Mouse (Mus musculus): ENCODE data around the gene Rps6kb2.

The Rps6kb2 gene

DNA sequence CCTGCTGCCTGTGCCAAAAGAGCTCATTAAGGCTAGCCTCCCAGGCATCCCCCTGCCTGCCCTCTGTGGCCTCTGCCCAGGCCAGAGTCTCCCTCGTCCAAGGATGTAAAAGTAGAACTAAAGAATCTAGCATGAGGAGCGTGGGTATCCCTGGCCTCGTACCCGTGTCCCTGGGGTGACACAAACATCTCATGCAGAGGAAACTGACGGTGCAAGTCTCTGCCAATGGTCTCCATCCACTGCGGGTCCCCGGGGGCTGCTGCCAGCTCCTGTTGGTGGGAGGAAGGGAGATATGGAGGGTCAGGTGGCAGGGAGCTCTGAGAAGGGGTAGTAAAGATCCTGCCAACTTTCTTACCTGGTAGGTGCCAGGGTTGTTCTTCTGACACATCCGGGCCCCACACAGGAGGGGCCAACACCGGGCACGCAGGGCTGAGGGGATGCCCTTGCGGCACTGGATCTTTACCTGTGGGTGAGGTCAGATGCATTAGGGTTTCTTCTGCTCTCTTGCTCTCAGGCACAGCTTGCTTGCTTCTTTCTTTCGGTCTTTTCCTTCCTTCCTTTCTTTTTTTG is 26.0 kb upstream of the Rps6kb2 start:
- DNase-seq (ENCODE audit: low read depth, low spot score), result peak; percentile 61

DNA sequence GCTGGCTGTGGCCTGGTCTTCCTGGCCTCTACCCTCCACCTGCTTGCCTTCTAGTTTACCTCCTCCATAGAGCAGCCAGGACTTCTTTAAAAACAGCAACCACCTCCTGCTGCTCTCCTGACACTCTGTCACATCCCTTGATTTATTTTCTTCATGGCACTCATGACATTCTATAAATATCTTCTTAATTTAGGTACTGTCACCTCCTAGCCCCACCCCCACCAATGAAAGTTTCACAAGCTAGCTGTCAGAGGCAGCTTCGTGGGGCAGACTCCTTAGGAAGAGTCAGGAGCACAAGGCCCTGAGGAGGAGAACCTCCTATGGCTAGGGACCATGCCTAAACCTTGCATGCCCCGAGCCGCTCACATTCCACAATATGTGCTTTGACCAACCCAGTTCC is 24.1 kb upstream of the Rps6kb2 start:
- no peak for DNase-seq (ENCODE audit: low read depth, low spot score)

DNA sequence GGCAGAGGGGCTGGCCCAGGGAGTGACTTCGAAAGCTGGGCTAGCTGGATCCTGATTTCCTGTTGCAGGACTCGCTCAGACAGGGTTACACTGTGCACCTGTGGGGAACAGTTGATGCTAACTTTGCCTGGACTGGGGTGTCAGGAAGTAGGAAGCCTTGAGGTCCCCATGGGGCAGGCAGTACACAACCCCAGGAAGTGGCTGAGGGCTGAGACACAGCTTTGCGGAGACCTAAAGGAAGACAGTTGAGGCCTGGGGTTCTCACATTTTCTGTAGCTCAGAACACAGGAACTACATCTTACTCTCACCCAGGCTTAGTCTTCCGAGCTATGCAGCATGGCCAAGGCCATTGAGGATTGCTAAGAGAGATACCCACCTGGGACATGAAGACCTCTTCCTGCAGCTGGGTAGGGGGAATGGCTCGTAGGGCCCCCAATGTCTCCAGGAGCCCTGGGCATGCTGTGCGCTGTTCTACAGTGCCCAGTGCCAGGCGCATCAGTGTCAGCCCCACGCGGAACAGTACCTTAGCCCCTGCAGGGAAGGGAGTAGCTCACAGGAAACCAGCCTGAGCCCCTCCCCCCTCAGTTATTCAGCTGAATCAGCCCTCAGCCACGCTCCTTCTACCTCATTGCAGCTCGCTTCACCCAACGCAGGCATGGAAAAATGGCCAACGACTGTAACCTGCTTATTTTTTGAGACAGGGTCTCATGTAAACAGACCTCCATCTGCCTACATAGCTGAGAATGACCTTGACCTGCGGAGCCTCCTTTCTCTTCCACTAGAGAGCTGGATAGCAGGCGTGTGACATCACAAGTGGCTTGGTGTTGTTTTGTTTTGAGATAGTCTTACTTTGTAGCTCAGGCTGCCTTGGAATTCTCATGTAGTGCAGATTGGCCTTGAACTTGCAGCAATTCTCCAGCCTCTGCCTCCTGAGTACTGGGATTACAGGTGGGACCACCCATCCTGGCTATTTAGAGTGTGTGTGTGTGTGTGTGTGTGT is 22.1 kb upstream of the Rps6kb2 start:
- peak; percentile 88 for DNase-seq (ENCODE audit: low read depth, low spot score)

DNA sequence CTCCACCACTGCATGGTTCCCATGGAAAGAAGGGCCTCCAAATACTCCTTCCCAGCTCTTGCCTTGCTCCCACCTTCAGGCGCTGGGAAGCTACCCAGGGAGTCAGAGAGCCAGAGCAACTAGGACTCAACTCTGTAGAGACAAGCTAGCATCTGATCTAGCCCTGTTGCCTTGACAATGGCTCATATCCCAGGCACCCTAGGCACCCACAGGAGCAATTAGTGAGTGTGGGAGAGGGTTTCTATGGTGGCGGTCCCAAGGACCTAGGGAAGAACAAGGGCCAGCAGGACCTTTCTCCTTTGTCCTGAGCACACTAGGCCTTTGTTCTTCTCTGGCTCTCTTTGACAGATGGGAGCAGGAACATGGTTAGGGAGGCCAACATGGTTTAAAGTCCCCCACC is 20.5 kb upstream of the Rps6kb2 start:
- no peak for DNase-seq (ENCODE audit: low read depth, low spot score)

DNA sequence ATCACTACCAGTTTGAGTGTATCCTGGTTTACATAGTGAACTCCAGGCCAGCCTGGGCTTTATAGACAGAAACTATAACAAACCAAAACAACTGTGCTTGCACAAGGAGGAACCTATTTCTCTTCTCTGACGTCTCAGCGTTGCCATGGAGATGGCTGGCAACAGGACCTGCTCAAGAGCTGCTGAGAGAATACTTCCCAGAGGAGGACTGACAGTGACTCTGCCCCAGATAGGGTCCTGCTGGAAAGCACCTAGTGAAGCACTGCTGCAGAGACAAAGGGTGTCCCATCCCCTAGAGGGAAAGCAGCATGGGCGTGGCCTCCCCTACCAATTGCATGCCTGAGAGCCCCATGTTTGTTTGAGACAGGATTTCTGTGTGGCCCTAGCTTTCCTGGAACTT is 18.7 kb upstream of the Rps6kb2 start:
- peak; percentile 84 for DNase-seq (ENCODE audit: low read depth, low spot score)

DNA sequence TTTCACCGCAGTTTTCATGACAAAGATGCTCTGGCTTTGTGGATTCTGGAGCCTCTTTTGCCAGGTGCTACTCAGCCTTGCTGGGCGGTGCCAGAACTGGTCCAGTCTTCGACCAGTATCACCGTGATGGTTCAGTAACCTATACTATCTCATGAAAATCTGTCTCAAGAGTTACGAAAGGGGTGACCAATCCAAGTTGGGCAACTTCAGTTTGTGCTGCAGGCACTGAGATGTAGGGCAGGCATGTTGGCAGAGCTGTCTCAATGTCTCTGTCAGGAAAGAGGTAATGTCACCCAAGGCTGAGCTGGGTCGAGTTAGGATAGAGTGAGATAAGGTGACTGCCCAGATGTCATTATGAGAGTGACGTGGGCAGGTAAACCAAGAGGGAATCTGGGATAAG is 17.3 kb upstream of the Rps6kb2 start:
- DNase-seq (ENCODE audit: low read depth, low spot score), result no peak

DNA sequence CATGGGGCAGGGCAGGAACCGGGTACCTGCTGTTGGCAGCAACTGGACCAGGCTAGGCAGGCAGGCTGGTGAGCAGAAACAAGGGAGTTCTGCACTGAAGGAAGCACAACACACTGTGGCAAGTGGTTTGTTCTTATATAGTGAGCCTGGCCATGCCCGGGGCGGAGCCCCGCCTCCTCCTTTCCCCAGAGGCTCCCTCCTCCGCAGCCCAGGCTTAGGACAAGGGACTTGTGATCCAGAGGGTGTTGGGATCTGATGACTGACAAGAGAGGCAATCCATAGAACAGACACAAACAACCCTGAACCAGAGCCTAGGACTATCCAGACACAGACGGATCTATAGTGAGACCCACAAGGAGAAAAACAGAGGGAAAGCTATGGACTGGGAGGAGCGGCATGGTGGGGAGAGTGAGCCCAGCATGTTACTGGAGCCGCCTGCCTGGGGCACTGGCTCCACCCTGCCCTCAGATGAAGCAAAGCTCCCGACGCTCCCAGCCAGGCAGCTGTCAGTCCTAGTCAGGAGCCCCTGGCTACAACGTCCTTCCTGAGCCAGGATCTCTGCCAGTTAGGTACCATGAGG is 12.3 kb upstream of the Rps6kb2 start, which contains the start of gene Carns1:
Gene Carns1 (minus strand): TSS at position 112 of the 580 bp plus-strand sequence.
- no peak for DNase-seq (ENCODE audit: low read depth, low spot score)

DNA sequence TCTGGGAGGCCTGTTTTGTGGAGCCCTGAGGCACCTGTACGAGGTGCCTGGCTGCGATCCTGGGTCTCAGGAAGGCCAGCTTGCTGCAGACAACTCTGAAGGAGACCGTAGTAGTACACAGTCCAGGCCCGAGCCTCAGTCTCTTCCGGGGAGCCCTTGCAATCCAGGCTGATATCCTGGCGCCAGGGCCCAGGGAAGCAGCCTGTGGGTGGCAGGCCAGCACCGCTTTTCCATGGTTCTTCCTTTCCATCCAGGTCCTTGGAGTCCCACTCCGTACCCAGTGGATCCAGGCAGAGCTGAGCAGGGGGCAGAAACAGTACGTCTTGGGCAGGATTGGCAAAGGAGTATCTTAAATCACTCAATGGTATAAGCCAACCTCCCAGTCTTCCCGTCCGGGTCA is 9.8 kb upstream of the Rps6kb2 start:
- no peak for DNase-seq (ENCODE audit: low read depth, low spot score)

DNA sequence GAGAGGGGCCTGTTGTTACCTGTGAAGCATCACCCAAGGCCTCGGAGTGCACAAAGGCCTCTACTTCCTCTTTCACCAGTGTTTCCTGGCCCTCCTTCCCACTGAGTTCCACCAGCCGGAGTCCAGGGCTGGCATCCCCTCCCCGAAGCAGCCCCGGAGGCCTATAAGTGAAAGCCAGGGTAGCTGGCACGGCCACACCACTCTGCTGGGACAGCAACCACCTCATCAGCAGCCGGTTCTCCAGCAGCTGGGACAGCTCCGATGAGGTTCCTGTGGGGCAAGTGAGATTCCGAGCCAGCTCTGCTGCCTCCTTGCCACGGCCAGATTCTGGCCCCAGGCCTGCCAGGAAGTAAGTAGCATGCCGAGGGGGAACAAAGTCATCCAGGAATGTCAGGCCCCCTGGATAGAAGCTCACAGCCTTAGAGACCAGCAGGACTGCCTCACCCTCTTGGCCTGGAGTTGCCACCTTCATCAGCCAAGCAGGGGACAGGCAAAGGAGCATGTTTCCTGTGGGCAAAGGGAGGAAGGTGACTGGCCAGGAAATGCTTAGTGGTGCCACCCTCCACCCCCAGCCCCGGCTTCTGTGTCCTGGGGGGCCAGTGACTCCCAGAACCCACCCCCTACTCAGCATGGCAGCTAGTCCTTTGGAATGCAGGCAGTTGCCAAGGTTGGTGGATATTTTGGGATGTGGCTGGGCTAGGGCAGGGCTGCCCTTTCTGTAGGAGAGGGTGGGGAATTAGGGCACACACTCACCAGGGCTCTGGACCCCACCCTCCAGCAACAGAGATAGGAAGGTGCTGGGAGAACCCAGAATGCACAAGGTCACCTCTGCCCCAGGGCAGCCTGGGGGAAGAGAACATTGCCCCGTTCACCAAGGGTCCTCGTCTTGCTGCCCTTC is 8.5 kb upstream of the Rps6kb2 start:
- no peak for DNase-seq (ENCODE audit: low read depth, low spot score)

DNA sequence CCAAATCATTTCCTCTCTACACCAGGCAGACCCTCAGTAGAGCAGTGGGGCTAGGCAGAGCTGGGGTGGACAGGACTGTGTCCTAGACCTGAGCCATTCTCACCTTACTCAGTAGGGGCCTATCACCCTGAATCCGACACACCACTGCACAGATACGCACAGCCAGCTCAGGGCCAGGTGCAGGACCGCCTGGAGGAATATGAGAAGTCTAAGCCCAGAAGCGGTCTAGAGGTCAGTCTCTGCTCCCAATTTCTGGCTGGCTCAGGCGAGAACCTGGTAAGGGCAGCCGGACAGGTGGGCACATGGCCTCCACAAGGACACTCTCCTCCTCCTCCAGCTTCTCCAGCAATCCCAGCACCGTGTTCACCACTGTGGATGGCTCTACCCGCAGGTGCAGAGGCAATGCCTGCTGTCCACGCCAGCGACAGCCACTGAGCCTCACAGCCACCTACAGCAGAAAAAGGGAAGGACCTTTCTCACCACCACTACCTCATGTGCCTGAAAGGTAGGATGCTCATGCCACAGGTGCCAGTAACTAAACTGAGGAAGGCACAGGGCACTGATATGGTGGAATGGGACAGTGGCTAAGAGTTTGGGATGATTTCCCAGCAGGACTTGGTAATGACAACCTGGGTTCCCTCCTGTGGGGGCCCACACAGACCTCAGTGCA is 7.7 kb upstream of the Rps6kb2 start:
- DNase-seq (ENCODE audit: low read depth, low spot score), result no peak

DNA sequence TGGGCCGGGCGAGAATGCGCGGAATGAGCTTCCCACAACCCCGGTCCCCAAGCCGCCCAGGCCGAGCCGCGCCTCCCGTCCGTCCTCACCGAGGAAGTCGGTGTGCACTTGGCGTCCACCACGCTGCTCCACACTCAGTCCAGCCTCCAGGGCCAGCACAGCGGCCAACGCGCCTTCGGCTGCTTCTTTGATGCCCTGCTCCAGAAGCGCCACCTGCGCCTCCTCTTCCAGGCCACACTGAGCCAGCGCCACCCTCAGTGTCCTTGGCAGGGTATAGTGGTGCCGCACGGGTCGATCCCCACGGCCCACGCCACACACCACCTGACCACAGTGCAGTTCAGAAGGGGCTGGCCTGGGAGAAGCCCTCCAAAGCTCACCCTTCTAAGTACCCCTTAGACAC is 6.7 kb upstream of the Rps6kb2 start:
- DNase-seq (ENCODE audit: low read depth, low spot score), result no peak

DNA sequence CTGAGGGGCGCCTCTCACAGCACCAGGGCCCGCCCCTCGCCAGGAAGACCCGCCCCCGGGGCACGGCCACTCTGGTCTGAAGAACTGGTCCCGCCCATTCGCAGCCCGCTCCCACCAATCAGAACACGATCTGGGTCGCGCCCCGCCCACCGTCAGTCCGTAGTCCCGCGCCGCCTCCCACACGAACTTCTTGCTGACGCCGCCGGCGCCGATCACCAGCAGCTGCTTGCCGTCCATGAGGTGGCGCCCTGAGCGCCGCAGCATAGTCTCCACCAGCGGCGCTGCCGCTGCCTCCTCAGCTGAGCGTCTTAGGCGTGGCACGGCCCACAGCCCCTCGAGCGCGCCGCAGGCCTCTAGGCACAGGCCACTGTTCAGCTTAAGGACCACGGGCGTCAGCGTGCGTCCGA is 6.2 kb upstream of the Rps6kb2 start:
- peak; percentile 99 for DNase-seq (ENCODE audit: low read depth, low spot score)

DNA sequence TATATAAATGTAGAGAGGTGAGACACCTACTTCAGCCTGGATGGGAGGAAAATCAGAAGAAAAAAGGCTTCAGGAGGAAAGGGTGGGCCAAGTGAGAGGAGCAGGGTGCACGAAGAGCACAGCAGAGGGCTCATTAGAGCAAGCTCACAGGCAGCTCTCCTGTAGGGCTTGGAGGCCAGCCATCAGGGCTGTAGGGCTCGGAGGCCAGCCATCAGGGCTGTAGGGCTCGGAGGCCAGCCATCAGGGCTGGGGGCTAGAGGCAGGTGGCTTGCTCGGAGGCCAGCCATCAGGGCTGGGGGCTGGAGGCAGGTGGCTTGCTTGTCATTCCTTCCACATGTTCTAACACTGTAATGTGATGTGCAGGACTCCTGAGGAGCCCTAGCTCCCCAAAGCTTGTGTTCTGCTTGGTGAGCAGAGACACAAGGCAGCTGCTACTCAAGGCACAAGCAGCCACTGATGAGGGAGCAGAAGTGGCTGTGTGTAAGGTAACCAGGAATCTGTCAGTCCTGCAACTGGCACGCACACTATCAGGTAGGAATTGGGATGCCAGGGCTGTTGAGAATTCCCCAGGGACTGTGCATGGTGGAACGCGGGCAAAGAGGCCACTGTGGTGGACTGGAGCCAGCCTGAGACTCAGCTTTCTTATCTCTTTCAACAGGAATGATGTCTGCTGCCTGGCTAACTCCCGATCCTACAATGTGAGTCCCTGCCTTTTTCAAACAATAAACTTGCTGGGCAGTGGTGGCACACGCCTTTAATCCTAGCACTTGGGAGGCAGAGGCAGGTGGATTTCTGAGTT is 3.7 kb upstream of the Rps6kb2 start:
- no peak for DNase-seq (ENCODE audit: low read depth, low spot score)

DNA sequence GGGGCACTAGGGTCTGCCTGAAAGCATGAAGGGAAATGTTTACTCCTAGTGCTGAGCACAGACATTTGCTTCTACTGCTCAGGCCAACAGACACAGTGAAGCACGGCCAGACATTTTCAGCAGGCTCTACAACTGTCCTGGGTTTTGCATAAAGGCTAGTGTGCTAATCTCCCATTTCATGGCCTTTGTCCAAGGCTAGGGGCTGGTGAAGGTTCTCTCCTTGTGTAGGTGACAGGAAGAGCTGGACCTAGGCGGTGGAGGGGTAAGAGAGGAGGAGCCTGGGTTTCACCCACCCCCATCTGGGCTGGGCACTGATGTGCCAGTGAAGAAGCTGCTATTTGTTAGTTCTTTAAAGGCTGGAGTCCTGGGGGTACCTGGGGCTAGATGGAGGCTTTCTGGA is 1.6 kb upstream of the Rps6kb2 start:
- DNase-seq (ENCODE audit: low read depth, low spot score), result no peak

DNA sequence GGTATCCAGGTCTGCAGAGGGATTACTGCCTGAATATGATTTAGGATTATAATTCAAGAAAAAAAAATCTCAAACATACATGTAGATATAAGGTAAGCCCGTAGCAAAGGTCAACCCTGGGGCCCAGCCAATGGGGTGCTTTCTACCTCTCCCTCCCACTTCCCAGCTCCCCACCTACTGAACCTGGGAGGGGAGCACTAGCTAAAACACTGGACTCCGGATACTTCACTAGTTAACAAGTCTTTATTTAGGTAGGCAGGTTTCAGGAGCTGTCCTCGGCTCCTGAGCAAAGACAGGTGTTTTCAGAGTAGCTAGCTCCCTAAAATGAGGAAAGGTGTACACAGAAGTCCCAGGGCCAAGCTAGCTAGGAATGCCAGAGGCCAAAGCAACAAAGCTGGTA is 946 bp upstream of the Rps6kb2 start:
- DNase-seq (ENCODE audit: low read depth, low spot score), result no peak

DNA sequence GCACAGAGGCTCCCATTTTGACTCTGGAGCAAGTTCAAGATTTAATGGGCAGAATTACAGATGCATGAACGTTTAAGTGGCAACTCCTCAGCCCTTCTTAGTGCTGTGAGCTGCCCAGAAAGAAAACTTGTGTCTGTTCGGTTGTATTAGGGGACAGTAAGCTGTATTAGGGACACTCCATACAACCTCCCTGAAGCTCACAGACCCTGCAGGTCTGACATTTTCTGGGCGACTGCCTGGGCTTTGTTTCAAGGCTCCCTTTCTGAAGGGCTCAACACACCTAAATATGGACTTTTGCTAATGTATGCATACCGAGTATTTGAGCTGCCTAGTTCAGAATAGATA is 361 bp upstream of the Rps6kb2 start:
- no peak for DNase-seq (ENCODE audit: low read depth, low spot score)

DNA sequence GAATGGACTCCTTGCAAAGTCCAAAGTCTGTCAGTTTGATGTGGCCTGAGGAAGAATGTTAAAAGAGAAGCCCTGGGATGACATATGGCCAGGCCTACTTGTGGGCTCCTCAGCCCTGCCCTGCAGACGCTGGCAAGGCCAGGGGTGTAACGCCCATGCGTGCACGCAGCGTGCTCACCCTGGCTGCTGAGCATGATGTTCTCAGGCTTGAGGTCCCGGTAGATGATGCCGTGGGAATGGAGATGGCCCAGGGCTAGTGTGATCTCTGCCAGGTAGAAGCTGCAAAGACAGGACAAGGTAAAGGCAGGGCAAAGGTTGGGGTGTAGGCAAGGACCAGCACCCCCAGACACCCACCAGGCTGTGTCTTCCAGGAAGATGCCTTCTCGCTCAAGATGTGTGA is 4.1 kb downstream of the Rps6kb2 start:
- DNase-seq (ENCODE audit: low read depth, low spot score), result no peak

DNA sequence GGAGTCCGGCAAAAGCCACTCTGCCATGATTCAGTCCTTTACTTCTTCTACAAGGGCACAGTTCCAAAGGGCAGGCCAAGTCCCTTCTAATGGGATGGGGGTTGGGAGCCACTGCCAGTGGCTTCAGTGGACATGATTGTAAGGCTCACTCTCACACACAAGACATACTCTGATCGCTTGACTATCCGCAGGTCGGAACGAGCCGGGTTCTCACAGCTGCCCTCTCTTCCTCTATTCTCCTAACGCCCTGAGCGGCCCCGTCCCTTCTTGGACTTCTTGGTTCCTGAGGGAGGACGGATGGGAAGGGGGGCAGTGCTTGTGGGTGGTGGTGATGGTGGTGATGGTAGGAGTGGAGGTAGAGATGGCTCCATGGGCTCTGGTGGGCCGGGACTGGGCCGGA is 6.4 kb downstream of the Rps6kb2 start:
- DNase-seq (ENCODE audit: low read depth, low spot score), result no peak

DNA sequence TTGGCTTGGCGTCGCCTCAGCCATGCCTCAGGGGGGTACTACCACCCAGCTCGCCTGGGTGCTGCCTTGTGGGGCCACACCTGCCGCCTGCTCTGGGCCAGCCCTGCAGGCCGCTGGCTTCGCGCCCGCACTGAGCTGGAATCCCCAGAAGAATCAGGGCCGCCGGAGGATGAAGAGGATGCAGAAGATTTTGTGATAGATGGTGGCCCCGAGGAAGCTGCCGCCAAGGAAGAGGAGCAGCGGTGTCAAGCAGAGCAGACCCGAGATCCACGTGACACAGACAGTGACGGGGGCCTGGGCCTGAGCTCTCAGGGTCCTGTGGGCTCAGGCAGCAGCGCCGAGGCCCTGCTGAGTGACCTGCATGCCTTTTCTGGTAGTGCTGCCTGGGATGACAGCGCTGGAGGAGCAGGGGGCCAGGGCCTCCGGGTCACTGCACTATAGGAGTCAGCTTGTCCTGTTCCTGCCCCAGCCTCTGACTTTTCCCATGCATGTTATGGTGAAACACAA is 7.0 kb downstream of the Rps6kb2 start:
- DNase-seq (ENCODE audit: low read depth, low spot score), result peak; percentile 30
